Comparison of ENCODE assay signal across 26 mouse cellular contexts in the genomic region with DNA sequence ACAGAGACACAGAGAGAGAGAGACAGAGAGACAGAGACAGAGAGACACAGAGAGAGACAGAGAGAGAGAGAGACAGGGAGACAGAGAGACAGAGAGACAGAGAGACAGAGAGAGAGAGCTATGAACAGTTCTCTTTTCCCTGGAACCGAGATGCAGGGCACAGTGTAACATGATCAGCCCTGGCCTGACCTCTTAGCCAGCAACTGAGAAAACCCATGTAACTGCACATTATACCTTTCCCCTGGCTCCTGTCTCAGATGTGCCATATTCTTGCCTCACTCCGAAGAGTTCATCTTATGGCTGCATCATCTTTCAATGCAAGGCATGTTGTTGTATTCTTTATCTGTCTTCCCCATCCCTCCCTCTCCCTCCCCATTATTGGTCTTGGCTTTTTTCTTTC.
DNase-seq lines count a peak whose midpoint lies in the region; ATAC-seq lines count a peak whose summit lies in the region.
"Had no signal": no experiment of that assay in that cellular context is flagged by ENCODE, and none has a peak within 500 bp of the region (broad histone marks: within the 10 kb centered on the region; RNA-seq: fewer than 3 reads in every experiment).

No protein-coding gene starts in this region.

- H3K4me1 ChIP-seq in embryonic facial prominence, embryonic 11.5 days (ENCODE audit: control insufficient read depth, insufficient read depth, low read length) = no peaks in the 10 kb centered on the region; the same call in 1 of the 2 replicates
- H3K4me1 ChIP-seq in embryonic facial prominence, embryonic 10.5 days = peaks cover 33% of the 10 kb centered on the region
- peaks cover 9% of the 10 kb centered on the region; the same call in 1 of the 2 replicates for H3K4me1 ChIP-seq in heart, embryonic 12.5 days (replicated peaks)
- peaks cover 16% of the 10 kb centered on the region for H3K4me1 ChIP-seq in brown adipose tissue, adult 24 weeks (ENCODE audit: control insufficient read depth, insufficient read depth, insufficient read length, low read length)
- H3K4me1 ChIP-seq: forebrain, embryonic 13.5 days; heart, embryonic 15.5 days had no signal

- no peak overlapping the region for H3K27ac ChIP-seq in embryonic facial prominence, embryonic 11.5 days (replicated peaks; ENCODE audit: low read depth, low read length)
- H3K27ac ChIP-seq in embryonic facial prominence, embryonic 10.5 days (replicated peaks) = no peak overlapping the region
- H3K27ac ChIP-seq in heart, embryonic 12.5 days (ENCODE audit: poor library complexity, severe bottlenecking) = no peak overlapping the region
- 0 out of 2 replicates have a peak overlapping the region, but pooled peaks have one; percentile 25 for H3K27ac ChIP-seq in brown adipose tissue, adult 24 weeks (replicated peaks; ENCODE audit: low read depth, low read length)
- H3K27ac ChIP-seq: forebrain, embryonic 10.5 days; forebrain, embryonic 13.5 days; heart, embryonic 15.5 days; hindbrain, embryonic 10.5 days; hindbrain, embryonic 14.5 days; hindbrain, postnatal 0 days had no signal

- H3K27me3 ChIP-seq in embryonic facial prominence, embryonic 11.5 days (ENCODE audit: control insufficient read depth, insufficient read depth, low read length) = no peaks in the 10 kb centered on the region
- H3K27me3 ChIP-seq in embryonic facial prominence, embryonic 10.5 days (replicated peaks; ENCODE audit: low read depth, poor library complexity, severe bottlenecking) = no peaks in the 10 kb centered on the region
- no peaks in the 10 kb centered on the region for H3K27me3 ChIP-seq in heart, embryonic 12.5 days (replicated peaks)
- H3K27me3 ChIP-seq: forebrain, embryonic 13.5 days; heart, embryonic 15.5 days had no signal

- 31% methylated on average over 2 of the region's 2 CpGs for WGBS in embryonic facial prominence, embryonic 11.5 days
- 29% methylated on average over 2 of the region's 2 CpGs for WGBS in embryonic facial prominence, embryonic 10.5 days
- 44% methylated on average over 2 of the region's 2 CpGs for WGBS in heart, embryonic 12.5 days

- no peak overlapping the region for H3K9ac ChIP-seq in embryonic facial prominence, embryonic 11.5 days (replicated peaks; ENCODE audit: low read length)
- no peak overlapping the region for H3K9ac ChIP-seq in heart, embryonic 12.5 days
- H3K9ac ChIP-seq: forebrain, embryonic 13.5 days; heart, embryonic 15.5 days; hindbrain, embryonic 14.5 days had no signal

- no peak overlapping the region for H3K4me2 ChIP-seq in embryonic facial prominence, embryonic 11.5 days (ENCODE audit: low read depth, low read length)
- H3K4me2 ChIP-seq in heart, embryonic 12.5 days = no peak overlapping the region
- H3K4me2 ChIP-seq: forebrain, embryonic 13.5 days; heart, embryonic 11.5 days; heart, embryonic 15.5 days; hindbrain, embryonic 14.5 days had no signal

- no peak for ATAC-seq in embryonic facial prominence, embryonic 11.5 days (replicated peaks; ENCODE audit: insufficient number of reproducible peaks, low FRiP score, low TSS enrichment, low read depth)
- ATAC-seq in heart, embryonic 12.5 days (ENCODE audit: insufficient number of reproducible peaks, low FRiP score) = no peak
- ATAC-seq: activated CD4-positive, CD25-positive, alpha-beta regulatory T cell, adult 4 months; CD4-positive, CD25-positive, alpha-beta regulatory T cell, adult 4 months; forebrain, embryonic 13.5 days; forebrain, embryonic 16.5 days; hindbrain, postnatal 0 days; inflammation-experienced regulatory T-cells, adult 6 months; intestine, embryonic 16.5 days had no signal

- no peaks in the 10 kb centered on the region for H3K36me3 ChIP-seq in embryonic facial prominence, embryonic 11.5 days (replicated peaks; ENCODE audit: control insufficient read depth, insufficient read depth, low read depth, low read length)
- no peaks in the 10 kb centered on the region for H3K36me3 ChIP-seq in embryonic facial prominence, embryonic 10.5 days (replicated peaks)
- H3K36me3 ChIP-seq in heart, embryonic 12.5 days = no peaks in the 10 kb centered on the region
- H3K36me3 ChIP-seq: forebrain, embryonic 10.5 days; heart, embryonic 15.5 days; hindbrain, embryonic 10.5 days had no signal

- no peaks in the 10 kb centered on the region for H3K9me3 ChIP-seq in embryonic facial prominence, embryonic 11.5 days (replicated peaks; ENCODE audit: control insufficient read depth, low read length)
- no peaks in the 10 kb centered on the region for H3K9me3 ChIP-seq in embryonic facial prominence, embryonic 10.5 days
- no peaks in the 10 kb centered on the region for H3K9me3 ChIP-seq in heart, embryonic 12.5 days (replicated peaks)
- H3K9me3 ChIP-seq: forebrain, embryonic 10.5 days; forebrain, embryonic 13.5 days; heart, embryonic 15.5 days; hindbrain, embryonic 10.5 days had no signal

- peak; percentile 26 for DNase-seq in embryonic facial prominence, embryonic 11.5 days (ENCODE audit: low spot score)
- DNase-seq in embryonic facial prominence, embryonic 10.5 days (ENCODE audit: low spot score) = no peak
- DNase-seq in heart, adult 11 months = peak; percentile 52
- DNase-seq in mesoderm, embryonic 11.5 days (ENCODE audit: low read depth, low spot score) = peak; percentile 9
- DNase-seq in retina, postnatal 1 day = no peak
- DNase-seq: adrenal gland, postnatal 25 days; cerebellum, adult 18-20 months; cerebellum, adult 9-10 months; cerebellum, postnatal 14 days; gastrocnemius, postnatal 36 days; heart, postnatal 10 days; heart, postnatal 36 days had no signal

- no peak overlapping the region for H3K4me3 ChIP-seq in embryonic facial prominence, embryonic 11.5 days (ENCODE audit: low read depth, low read length)
- no peak overlapping the region for H3K4me3 ChIP-seq in embryonic facial prominence, embryonic 10.5 days
- no peak overlapping the region for H3K4me3 ChIP-seq in heart, embryonic 12.5 days
- H3K4me3 ChIP-seq in brown adipose tissue, adult 24 weeks (ENCODE audit: insufficient read depth, low read depth, low read length) = no peak overlapping the region
- H3K4me3 ChIP-seq: forebrain, embryonic 10.5 days; forebrain, embryonic 13.5 days; heart, embryonic 15.5 days; hindbrain, embryonic 10.5 days had no signal

Comparison
In these comparisons a context has a peak if more than half of its experiments do, and no peak if none do; other contexts are left out.
1. DNase-seq: peak in embryonic facial prominence, embryonic 11.5 days (single experiment), heart, adult 11 months (single experiment) and mesoderm, embryonic 11.5 days (single experiment); none in embryonic facial prominence, embryonic 10.5 days (single experiment) and retina, postnatal 1 day (single experiment).